Mouse (Mus musculus) midbrain, embryonic 12.5 days (tissue): ENCODE results near the gene Prpf6. TPM values are rescaled to one million over a fixed set of nuclear protein-coding genes. Genes with fewer than 3 reads are reported as not detected.

ENCODE experiments used
- ATAC-seq: fragments of 200-750 bp; cut with Nextera tagmentation; 2 replicates; pipeline ENCODE4 v1.8.0; 2017; ENCODE audit warnings: low read depth, moderate TSS enrichment, moderate library complexity; ENCODE audit not compliant: low FRiP score
- H3K27ac ChIP-seq: fragments of 300-500 bp; sonication (generic); replicated peaks from 2 replicates; pipeline ENCODE4 v1.5.1; 2016; ENCODE audit warnings: mild to moderate bottlenecking
- H3K27me3 ChIP-seq: fragments of 300-500 bp; sonication (generic); 2 replicates; pipeline ENCODE4 v1.6.1; 2016; ENCODE audit warnings: mild to moderate bottlenecking
- H3K36me3 ChIP-seq: fragments of 300-500 bp; sonication (generic); 2 replicates; pipeline ENCODE4 v1.6.1; 2016
- H3K4me1 ChIP-seq: fragments of 300-500 bp; sonication (generic); 2 replicates; pipeline ENCODE4 v1.6.1; 2016
- H3K4me2 ChIP-seq: fragments of 300-500 bp; sonication (generic); replicated peaks from 2 replicates; pipeline ENCODE4 v1.6.1; 2016; ENCODE audit warnings: mild to moderate bottlenecking, moderate library complexity
- H3K4me3 ChIP-seq: fragments of 300-500 bp; sonication (generic); 2 replicates; pipeline ENCODE4 v1.5.1; 2016; ENCODE audit warnings: mild to moderate bottlenecking
- H3K9ac ChIP-seq: fragments of 300-500 bp; sonication (generic); replicated peaks from 2 replicates; pipeline ENCODE4 v1.6.1; 2016; ENCODE audit warnings: mild to moderate bottlenecking, moderate library complexity
- H3K9me3 ChIP-seq: fragments of 300-500 bp; sonication (generic); 2 replicates; pipeline ENCODE4 v1.6.1; 2016; ENCODE audit warnings: mild to moderate bottlenecking
- WGBS: fragments of 180-500 bp; shearing (Covaris S2); methylation state at CpG from one replicate; pipeline ENCODE4 v1.1.7; 2016; 5-methylcytosine and 5-hydroxymethylcytosine counted together
- polyA plus RNA-seq: library from polyadenylated mRNA; unstranded; fragments of >200 nt; fragmentation: Nextera tagmentation; extraction: Ambion mirVana; gene quantifications from 2 replicates; pipeline ENCODE4 v1.2.1, GENCODE M21; 2016

Prpf6 gene
- polyA plus RNA-seq, 1 experiment from 2014 or later, result 75.2 TPM

DNA sequence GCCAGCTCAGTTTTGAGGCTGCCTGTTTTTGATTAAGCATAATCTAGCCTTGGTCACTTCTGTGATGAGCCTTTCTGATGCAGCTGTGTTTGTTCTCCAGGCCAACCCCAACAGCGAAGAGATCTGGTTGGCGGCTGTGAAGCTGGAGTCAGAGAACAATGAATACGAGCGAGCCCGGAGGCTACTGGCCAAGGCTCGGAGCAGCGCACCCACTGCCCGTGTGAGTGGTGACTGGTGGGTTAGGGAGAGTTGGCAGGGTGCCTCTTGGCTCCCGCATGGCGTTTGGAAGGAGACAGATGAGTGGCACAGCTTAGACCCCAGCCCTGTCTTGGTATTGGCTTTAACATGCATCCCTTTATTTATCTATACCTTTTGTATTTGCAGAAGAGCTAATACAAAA is 57.3 kb downstream of the Prpf6 start:
- H3K4me3 ChIP-seq, result no peak overlapping the region
- H3K9ac ChIP-seq, result no peak overlapping the region
- ATAC-seq, result no peak
- no peaks in the 10 kb centered on the region for H3K27me3 ChIP-seq
- H3K4me1 ChIP-seq, result no peaks in the 10 kb centered on the region
- H3K27ac ChIP-seq, result no peak overlapping the region
- H3K36me3 ChIP-seq, result peaks cover 96% of the 10 kb centered on the region
- no peaks in the 10 kb centered on the region for H3K9me3 ChIP-seq
- WGBS, result 93% methylated on average over 10 of the region's 10 CpGs
- no peak overlapping the region for H3K4me2 ChIP-seq

DNA sequence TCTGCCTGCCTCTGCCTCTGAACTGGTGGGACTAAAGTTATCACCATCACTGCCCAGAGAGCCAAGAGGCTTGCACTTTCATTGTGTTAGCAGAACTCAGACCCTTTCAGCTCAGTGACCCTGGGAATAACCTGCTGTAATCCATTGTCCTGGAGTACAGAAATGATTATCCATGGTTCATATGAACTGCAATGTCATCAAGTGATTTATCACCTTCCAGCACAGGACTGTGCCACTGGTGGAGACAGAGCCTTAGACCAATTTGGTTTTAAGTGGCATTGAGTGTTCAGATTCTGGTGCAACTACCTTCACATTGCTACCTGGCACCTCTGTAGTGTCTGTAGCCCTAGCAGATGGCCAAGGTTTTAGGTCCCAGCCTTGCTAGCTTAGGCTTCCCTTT is 61.4 kb downstream of the Prpf6 start:
- peaks cover 89% of the 10 kb centered on the region for H3K36me3 ChIP-seq
- no peak overlapping the region for H3K27ac ChIP-seq
- H3K27me3 ChIP-seq, result 0 out of 2 replicates have a peak, but pooled peaks cover 3% of the 10 kb centered on the region
- H3K9ac ChIP-seq, result no peak overlapping the region
- ATAC-seq, result no peak
- H3K4me3 ChIP-seq, result no peak overlapping the region
- no peak overlapping the region for H3K4me2 ChIP-seq
- H3K9me3 ChIP-seq, result no peaks in the 10 kb centered on the region
- H3K4me1 ChIP-seq, result no peaks in the 10 kb centered on the region

DNA sequence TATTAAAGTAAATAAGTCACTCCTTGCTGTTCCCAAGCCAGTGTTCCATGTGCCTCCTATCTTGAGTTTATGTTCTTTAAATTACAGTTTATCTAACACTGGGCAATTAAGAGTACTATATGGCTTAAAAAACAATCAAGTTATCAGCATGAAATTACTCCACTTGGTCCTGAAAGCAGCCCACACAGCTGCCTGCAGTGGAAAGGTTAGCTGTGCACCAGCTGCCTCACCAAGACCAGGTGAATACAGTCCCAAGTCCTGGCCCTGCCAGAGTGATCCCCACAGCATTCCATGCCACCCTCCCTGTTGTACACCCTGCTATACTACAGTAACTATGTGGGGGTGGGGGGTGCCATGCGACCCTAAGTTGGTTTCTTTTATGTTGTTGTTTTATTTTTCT is 61.9 kb downstream of the Prpf6 start:
- Histone ChIP-seq H3K4me3 (no peak overlapping the region), H3K9me3 (no peaks in the 10 kb centered on the region), H3K27me3 (0 out of 2 replicates have a peak, but pooled peaks cover 3% of the 10 kb centered on the region), H3K4me1 (no peaks in the 10 kb centered on the region), H3K9ac (no peak overlapping the region), H3K4me2 (no peak overlapping the region), H3K36me3 (peaks cover 84% of the 10 kb centered on the region), H3K27ac (no peak overlapping the region)
- no peak for ATAC-seq
- WGBS, result 89% methylated on average over 1 of the region's 1 CpGs

DNA sequence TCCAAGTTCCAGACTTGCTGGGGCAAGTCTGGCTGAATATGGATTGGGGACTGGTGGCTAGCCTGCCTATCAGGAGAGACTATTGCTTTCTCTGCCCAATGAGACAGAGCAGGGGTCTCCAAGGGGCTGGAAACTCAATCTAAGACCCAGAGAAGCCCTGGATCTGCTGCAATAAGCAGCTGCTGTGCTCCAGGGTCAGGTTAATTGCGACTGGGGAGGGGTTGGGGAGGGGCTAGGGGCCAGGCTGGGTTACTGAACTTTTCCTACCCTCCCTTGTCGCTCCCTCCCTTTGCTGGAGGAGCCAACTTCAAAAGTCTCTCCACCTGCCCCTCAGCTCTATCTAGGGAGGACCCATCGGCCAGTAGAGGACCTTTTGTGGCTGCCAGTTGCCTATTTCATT is 65.1 kb downstream of the Prpf6 start, which contains the start of gene Gm29797:
Gm29797 (plus strand) TSS at position 301 of the 400 bp plus-strand sequence.
- no peak within 1 kb of the TSS for H3K4me2 ChIP-seq
- no peak within 1 kb of the TSS for H3K27ac ChIP-seq
- H3K4me1 ChIP-seq, result peaks cover 5% of the 10 kb centered on the region; the same call in 1 of the 2 replicates
- H3K36me3 ChIP-seq, result peaks cover 52% of the 10 kb centered on the region
- H3K9ac ChIP-seq, result no peak within 1 kb of the TSS
- ATAC-seq, result no peak
- whole genome bisulfite sequencing, result 86% methylated on average over 3 of the region's 3 CpGs
- H3K9me3 ChIP-seq, result no peaks in the 10 kb centered on the region
- H3K27me3 ChIP-seq, result 0 out of 2 replicates have a peak, but pooled peaks cover 3% of the 10 kb centered on the region
- no peak within 1 kb of the TSS for H3K4me3 ChIP-seq

DNA sequence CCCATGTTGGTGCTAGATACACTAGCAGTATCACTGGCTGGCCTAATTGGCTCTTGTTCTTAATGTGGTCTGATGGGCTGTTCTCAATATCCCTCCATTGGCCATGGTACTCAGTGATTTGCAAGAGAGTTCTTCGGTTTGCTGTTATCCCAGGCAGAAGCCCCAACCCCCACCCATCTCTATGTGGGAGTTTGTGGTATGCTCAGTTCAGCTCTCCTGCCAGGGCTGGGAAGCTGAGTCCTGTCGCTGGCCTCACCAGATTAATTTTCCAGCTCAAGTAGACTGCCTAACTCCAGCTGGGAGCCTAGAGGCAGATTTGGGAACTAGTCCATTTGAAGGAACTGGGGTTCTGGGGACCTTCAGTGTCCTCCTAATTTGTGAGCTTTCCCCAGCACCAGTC is 65.8 kb downstream of the Prpf6 start:
- 0 out of 2 replicates have a peak, but pooled peaks cover 3% of the 10 kb centered on the region for H3K27me3 ChIP-seq
- no peak overlapping the region for H3K4me2 ChIP-seq
- no peak overlapping the region for H3K4me3 ChIP-seq
- H3K9ac ChIP-seq, result no peak overlapping the region
- peaks cover 45% of the 10 kb centered on the region for H3K36me3 ChIP-seq
- no peak overlapping the region for H3K27ac ChIP-seq
- peaks cover 5% of the 10 kb centered on the region; the same call in 1 of the 2 replicates for H3K4me1 ChIP-seq
- no peak for ATAC-seq
- WGBS, result 67% methylated on average over 2 of the region's 2 CpGs
- no peaks in the 10 kb centered on the region for H3K9me3 ChIP-seq

DNA sequence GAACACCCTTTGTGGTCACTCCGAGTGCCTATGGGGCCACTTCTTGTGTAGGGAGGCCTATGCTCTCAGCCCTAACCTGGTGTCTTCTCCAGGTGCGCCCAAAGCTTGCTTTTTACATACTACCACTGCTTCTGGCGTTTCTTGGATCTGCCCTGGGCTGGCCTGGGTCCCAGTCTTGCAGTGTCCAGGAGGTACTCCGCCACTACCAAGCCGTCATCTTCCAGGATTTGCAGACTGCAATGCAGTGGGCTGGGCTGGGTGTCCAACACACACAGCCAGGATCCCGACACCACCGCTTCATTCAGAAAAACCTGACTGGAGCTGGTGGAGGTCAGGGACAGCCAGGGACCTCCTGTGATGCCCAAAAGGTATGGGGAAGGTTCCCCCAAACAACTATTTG is 66.9 kb downstream of the Prpf6 start:
- Histone ChIP-seq H3K27ac (no peak overlapping the region), H3K27me3 (0 out of 2 replicates have a peak, but pooled peaks cover 3% of the 10 kb centered on the region), H3K9ac (no peak overlapping the region), H3K4me2 (no peak overlapping the region), H3K9me3 (no peaks in the 10 kb centered on the region), H3K4me3 (no peak overlapping the region), H3K4me1 (peaks cover 5% of the 10 kb centered on the region; the same call in 1 of the 2 replicates), H3K36me3 (peaks cover 34% of the 10 kb centered on the region)
- 86% methylated on average over 7 of the region's 7 CpGs for WGBS
- no peak for ATAC-seq

DNA sequence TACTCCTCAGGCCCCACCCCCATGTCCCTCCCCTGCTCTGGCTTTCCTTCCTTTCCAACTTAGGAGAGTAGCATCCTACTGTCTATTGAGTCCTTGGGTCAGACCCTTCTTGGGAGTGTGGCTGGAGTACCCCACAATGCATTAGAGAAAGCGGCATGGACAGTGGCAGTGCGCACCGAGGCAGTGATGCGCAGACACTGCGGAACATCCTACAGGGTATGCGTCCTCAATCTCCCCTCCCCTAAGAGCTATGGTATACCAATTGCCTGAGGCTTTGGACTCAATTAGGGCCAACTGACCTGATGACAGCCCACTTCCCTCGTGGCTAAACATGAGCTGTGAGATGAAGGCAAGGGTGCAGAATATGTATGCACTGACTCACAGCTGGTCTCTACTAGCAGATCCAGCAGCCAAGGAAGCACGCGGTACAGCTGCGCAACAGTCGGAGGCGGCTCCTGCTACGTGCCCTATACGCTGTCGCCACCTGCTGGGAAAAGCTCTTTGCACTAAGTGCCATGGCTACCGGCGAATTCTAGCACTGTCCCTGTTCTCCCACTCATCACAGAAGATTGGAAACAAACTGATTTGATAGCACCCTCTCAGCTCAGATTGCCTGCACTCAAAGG is 67.4 kb downstream of the Prpf6 start:
- Histone ChIP-seq H3K9me3 (no peaks in the 10 kb centered on the region), H3K27ac (no peak overlapping the region), H3K9ac (no peak overlapping the region), H3K27me3 (0 out of 2 replicates have a peak, but pooled peaks cover 3% of the 10 kb centered on the region), H3K4me1 (peaks cover 5% of the 10 kb centered on the region; the same call in 1 of the 2 replicates), H3K4me3 (no peak overlapping the region), H3K4me2 (0 out of 2 replicates have a peak overlapping the region, but pooled peaks have one; percentile 15), H3K36me3 (peaks cover 29% of the 10 kb centered on the region)
- ATAC-seq, result peak; percentile 49; the same call in 1 of the 2 replicates
- 32% methylated on average over 17 of the region's 17 CpGs for WGBS

DNA sequence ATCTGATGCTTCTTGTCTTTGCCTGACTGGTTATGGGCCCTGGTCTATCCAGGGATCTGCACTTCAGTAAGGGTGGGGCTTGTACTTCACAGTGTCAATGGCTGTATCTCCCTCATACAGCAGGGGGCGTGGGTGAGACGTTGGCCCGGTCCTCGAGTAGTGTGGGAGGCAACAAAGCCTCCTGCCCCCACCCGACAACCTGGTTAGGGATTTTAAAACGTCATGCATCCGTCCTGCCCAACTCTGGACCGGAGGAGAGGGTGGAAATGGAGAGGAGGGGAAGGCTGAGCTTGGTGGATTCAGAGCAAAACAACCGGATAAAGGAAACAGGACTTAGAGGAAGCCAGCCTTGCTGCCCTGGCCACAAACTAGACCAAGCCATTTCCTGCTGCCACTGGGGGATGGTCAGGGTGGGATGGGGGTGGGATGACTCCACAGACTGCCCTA is 68.0 kb downstream of the Prpf6 start:
- Histone ChIP-seq H3K4me1 (peaks cover 5% of the 10 kb centered on the region; the same call in 1 of the 2 replicates), H3K4me3 (no peak overlapping the region), H3K9ac (0 out of 2 replicates have a peak overlapping the region, but pooled peaks have one; percentile 20), H3K9me3 (no peaks in the 10 kb centered on the region), H3K27ac (no peak overlapping the region), H3K36me3 (peaks cover 27% of the 10 kb centered on the region), H3K4me2 (peak overlapping the region; percentile 15; the same call in 1 of the 2 replicates), H3K27me3 (0 out of 2 replicates have a peak, but pooled peaks cover 3% of the 10 kb centered on the region)
- 12% methylated on average over 9 of the region's 9 CpGs for WGBS
- ATAC-seq, result peak; percentile 56; the same call in 1 of the 2 replicates

DNA sequence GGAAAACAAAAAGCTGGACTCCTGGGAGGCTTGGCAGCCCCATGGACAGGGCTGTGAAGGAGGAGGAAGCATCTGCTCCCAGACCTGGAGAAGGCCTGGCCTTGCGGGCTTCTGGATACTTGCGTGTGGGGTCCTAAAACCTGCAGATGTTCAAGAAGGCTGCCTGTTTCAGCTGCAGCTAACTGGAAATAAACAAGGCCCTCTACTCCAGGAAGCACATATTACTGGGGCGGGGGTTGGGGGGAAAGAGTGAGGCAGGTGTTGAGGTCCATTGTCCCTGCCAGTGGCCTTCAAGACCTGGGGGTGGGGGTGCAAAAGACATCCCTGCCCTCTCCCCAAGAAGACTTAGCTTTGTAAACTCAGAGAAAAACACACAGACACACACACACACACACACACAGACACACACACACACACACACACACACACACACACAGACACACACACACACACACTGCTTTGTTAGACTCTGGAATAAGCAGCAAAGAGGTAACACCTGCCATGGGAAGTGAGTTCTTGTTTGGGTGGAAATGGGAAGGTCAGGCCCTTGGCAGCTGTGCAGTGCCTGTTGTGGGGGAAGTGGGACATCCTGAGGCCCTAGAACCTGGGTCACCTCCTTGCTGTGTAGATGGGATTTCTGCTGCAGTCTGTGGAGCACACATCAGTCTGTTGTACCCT is 71.1 kb downstream of the Prpf6 start:
- Histone ChIP-seq H3K27ac (no peak overlapping the region), H3K4me2 (no peak overlapping the region), H3K4me1 (peaks cover 5% of the 10 kb centered on the region; the same call in 1 of the 2 replicates), H3K4me3 (no peak overlapping the region), H3K9me3 (no peaks in the 10 kb centered on the region), H3K27me3 (peaks cover 2% of the 10 kb centered on the region; the same call in 1 of the 2 replicates), H3K9ac (no peak overlapping the region), H3K36me3 (no peaks in the 10 kb centered on the region)
- 86% methylated on average over 3 of the region's 3 CpGs for WGBS
- ATAC-seq, result no peak

DNA sequence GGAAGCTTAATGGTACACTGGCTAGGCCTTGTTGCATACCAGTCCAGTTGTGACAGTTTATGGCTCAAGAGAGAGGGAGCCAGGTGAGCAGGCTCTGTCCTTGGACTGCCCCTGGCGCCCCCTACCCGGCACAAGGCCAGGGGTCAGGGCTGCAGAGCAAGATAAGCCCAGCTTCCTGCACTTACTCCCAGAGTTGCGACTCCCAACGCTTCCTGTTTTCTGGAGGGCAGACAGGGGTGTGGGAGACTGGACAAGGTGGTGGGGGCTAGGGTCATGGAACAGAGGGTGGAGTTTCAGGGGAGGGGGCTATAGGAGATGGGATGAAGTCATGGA is 71.6 kb downstream of the Prpf6 start:
- Histone ChIP-seq H3K4me3 (no peak overlapping the region), H3K36me3 (no peaks in the 10 kb centered on the region), H3K9me3 (no peaks in the 10 kb centered on the region), H3K27me3 (peaks cover 6% of the 10 kb centered on the region), H3K9ac (no peak overlapping the region), H3K4me2 (no peak overlapping the region), H3K4me1 (peaks cover 5% of the 10 kb centered on the region; the same call in 1 of the 2 replicates), H3K27ac (no peak overlapping the region)
- 34% methylated on average over 4 of the region's 4 CpGs for WGBS
- ATAC-seq, result no peak

DNA sequence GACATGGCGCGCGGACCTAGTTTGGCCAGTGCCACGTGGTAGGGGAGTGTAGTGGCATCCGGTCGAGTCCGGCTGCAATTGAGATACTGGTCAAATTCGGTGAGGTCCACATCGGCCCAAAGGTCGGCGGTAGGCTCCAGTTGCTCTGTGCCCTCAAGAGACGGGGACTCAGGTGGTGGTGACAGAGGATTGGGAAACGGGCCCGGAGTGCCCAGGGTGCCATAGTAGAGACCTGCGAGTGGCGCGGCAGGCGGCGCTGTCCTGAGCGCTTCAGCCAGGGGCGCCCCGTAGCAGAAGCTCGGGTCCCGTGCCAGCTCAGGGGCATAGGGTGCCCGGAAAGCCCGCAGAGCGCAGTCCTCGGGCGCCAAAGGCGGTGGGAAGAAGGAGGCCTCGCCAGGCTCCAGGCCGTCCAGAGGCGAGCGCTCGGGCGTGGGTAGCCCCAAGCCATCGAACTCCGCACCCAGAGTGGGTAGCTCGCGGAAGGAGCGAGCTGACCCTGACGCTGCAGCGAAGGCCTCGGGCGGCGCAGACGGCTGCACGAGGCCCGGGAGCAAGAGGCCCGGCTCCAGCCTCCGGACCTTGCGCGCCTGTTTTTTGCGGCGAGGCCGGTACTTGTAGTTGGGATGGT is 78.7 kb downstream of the Prpf6 start:
- H3K9me3 ChIP-seq, result no peaks in the 10 kb centered on the region
- 3% methylated on average over 56 of the region's 56 CpGs for WGBS
- no peak overlapping the region for H3K27ac ChIP-seq
- peak overlapping the region; percentile 25; the same call in 1 of the 2 replicates for H3K9ac ChIP-seq
- peak overlapping the region; percentile 51 for H3K4me2 ChIP-seq
- no peak for ATAC-seq
- peak overlapping the region; percentile 40 for H3K4me3 ChIP-seq
- H3K36me3 ChIP-seq, result no peaks in the 10 kb centered on the region
- H3K27me3 ChIP-seq, result peaks cover 70% of the 10 kb centered on the region
- H3K4me1 ChIP-seq, result peaks cover 26% of the 10 kb centered on the region

DNA sequence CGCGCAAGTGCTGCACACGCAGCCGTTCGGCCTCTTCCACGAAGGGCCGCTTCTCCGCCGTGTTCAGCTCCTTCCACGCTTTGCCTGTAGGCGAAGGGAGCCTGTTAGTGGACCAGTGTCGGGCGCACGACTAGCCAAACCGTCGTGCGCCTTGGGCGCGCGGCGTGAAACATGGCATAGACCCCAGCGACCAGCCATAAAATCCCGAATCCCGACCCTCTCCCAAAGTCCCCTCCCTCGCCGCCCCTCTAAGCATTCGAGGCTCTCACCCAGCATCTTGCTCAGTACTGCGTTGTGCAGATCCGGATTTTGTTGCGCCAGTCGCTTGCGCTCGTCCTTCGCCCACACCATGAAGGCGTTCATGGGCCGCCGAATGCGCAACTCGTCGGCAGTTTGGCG is 79.2 kb downstream of the Prpf6 start:
- Histone ChIP-seq H3K36me3 (no peaks in the 10 kb centered on the region), H3K4me1 (peaks cover 31% of the 10 kb centered on the region), H3K9me3 (no peaks in the 10 kb centered on the region), H3K9ac (peak overlapping the region; percentile 25; the same call in 1 of the 2 replicates), H3K27ac (no peak overlapping the region), H3K4me2 (peak overlapping the region; percentile 51), H3K4me3 (peak overlapping the region; percentile 40), H3K27me3 (peaks cover 70% of the 10 kb centered on the region)
- under 1% methylated on average over 41 of the region's 41 CpGs for WGBS
- no peak for ATAC-seq
